Mouse (Mus musculus): Measurements from ENCODE around the gene Cmpk1.

DNA sequence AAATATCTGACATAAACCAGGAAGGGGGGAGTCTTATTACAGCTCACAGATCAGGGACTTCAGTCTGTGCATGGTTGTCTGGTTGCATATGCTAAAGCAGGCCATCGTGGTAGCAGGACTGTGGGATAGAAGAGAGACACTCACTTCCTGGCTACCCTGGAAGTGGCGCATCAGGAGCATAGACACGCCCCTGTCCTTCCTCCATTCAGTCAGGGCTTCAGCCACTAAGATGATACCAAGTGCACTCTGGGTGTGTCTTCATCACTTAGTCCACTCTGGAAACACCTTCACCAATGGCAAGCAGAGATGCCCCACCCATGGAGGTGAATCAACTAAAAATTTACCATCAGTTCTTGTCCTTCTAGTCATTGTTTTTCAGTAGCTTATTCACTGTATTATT, 27.2 kb upstream of the Cmpk1 start:
- TF ChIP-seq CTCF (IDR thresholded peaks at IDR 0.05; ENCODE audit: extremely low read depth, insufficient read depth, insufficient read length, insufficient replicate concordance): no peak
- no peak for TF ChIP-seq POLR2A (IDR thresholded peaks at IDR 0.05; ENCODE audit: low read depth, low read length)

Measured in spleen, adult 2 months (tissue).